Mouse (Mus musculus) adrenal gland, adult 8-10 months (tissue): ENCODE measurements around the gene Ifit3. TPM values are rescaled to one million over a fixed set of nuclear protein-coding genes. Genes with fewer than 3 reads are reported as not detected.
A peak's percentile ranks its signal among the peaks of the same experiment; 100 is the strongest.
"Not testable (repeated sequence)": the region's sequence is repeated elsewhere in the genome, so short reads cannot be mapped to it uniquely, and the experiment has no call there.

Experiments
- DNase-seq: peaks from one replicate; pipeline ENCODE4 v3.0.0; 2022
- total RNA-seq, 4 experiments: library from RNA; stranded (reverse); gene quantifications; 2 replicates each; pipeline ENCODE4 v1.2.4; 2022

Gene Ifit3
- total RNA-seq = 10 to 100 TPM in 2 of 4 experiments, 1 to 10 TPM in 2; 7.0 to 15.3 (median 9.9) TPM

DNA sequence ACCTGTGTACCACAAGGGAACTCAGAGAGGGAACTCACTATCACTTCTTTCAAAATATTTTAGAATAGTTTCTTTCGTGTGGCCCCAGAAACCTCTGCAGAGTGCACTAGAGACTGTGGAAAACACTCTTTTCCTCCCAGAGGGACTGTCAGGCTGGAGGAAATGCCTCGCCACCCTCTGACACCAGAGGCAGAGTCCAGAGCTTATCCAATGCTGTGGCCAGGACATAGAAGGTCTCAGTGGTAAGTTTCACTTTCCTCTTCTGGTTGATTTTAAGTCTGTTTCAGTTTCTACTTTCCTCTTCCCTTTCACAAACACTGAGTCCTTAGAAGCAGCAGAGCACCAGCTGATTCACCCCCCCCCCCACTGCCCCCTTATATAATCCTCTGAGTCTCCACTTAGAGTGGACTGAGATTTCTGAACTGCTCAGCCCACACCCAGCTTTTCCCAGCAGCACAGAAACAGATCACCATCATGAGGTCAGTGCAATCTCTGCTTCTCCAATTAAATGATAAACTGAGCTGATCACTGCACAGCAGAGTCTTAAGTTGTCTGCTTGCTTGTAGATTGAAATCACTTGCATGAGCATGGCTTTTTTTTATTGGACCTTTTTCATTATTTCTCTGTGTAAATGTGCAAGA lies at the start of gene Ifit3:
TSS of gene Ifit3 (plus strand) at position 406 of the 641 bp plus-strand sequence.
- not testable (repeated sequence) for DNase-seq

DNA sequence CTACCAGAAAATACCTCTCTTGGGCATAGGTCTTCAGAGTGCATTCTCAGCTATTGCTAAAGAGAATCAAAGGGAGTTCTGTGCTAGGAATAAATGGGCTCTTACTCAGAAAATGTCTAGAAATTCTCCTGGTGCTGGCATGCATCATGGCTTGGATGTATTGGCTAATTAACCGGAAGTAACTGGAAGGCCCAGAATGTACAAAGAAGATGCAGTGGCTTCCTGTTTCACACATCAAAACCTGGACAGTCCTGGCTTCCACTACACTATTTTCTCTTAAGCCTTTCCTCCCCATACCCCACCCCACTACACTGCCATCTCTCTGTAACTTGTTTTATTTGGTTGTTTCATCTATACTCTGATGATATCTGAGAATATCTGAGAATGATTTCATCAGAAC lies 43.9 kb upstream of the Ifit3 start:
- DNase-seq = no peak

DNA sequence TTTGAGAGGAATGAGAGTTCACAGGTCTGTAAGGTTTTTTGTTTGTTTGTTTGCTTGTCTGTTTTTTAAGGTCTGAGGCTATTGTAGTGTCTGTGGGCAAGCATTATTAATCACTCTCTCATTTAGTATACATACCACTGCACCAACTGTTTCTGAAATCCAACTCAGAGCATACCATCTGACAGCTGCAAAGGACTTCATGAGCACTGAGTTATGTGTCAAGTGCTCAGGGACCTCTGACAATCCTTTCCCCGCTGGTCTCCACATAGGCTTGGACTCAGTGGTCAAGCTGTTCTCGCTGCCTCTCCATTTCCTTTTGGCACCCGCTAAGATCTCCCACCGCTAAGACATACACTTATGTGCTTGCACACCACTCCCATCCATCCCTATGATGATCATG lies 37.1 kb upstream of the Ifit3 start:
- no peak for DNase-seq

- peak; percentile 67 for DNase-seq
Observed at GRCm38 (mm10) chr19:34547976-34548375, 35.4 kb upstream of the Ifit3 start.

GRCm38 (mm10) chr19:34550205-34550533 lies 33.2 kb upstream of the Ifit3 start:
- no peak for DNase-seq

DNA sequence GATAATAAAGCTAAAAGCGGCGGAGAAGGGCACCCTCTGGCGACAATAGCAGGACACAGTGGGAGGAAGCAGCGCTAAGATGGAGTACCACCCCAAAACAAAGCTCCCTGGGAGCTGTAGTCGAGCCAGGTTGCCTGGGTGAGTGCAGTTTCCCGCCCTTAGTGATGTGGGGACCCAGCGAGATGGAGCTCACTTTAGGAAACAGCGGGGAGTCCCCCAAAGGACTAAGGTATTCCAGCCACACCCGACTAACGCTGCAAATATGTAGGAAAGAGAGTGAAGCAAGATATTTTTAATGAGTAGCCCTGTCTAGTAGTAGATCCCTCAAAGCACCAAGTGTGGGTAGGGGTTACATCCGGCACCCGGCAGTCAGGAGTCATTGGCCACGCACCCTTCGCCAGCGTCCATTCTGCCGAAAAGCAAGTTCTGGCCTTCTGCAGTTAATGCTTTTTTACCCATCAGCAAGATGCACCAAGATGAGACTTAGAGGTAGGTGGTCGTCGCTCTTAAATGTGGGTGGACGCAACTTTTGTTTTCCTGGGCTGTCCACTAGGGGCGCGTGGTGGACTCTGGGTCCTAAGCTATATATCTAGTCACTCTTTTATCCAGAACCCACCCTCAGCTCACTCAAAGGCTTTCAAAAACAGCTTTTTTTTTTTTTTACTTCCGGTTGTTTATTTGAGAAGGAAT lies 32.7 kb upstream of the Ifit3 start, which contains the start of gene Ifit2:
TSS of gene Ifit2 (plus strand) at position 161 of the 690 bp plus-strand sequence.
- DNase-seq = peak; percentile 55

- DNase-seq = no peak
Observed at GRCm38 (mm10) chr19:34551981-34552380, 31.4 kb upstream of the Ifit3 start.

- DNase-seq = no peak
Observed at GRCm38 (mm10) chr19:34553021-34553420, 30.3 kb upstream of the Ifit3 start.

GRCm38 (mm10) chr19:34553522-34553921 lies 29.8 kb upstream of the Ifit3 start:
- DNase-seq = no peak

DNA sequence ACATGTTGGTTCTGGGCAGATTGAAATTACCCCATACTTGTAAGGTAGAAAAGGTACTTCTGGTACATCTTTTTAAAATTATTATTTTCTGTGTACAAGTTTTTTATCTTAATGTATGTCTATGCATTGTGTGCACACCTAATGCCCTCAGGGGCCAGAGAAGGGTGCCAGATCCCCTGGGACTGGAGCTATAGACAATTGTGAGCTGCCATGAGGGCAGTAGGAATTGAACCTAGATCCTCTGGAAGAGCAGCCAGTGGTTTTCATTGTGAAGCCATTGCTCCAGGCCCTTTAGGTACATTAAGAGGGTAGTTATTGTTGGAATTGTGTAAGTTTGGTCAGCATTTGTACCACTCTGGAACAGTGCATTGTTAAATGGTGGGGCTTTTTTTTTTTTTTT lies 29.3 kb upstream of the Ifit3 start:
- DNase-seq = no peak

GRCm38 (mm10) chr19:34556621-34557020 lies 26.7 kb upstream of the Ifit3 start:
- no peak for DNase-seq

DNA sequence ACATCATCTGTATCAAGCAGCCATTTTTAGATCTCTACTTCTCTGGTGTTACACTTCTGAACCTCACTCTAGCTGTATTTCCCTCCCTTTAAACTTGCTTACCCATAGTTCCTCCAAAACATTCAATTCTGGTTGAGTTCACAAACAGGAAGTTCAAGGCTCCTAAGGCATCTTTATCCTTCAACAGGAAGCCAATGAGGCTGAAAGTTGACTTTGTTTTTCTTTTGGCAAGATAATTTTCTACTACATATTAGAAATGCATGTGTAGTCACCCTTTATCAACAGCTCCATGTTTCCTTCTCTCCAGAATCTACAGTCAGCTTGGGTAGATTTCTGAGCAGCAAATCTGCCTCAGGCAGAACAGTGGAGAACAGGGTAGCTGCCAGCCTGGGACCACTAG lies 20.8 kb upstream of the Ifit3 start:
- DNase-seq = no peak

DNA sequence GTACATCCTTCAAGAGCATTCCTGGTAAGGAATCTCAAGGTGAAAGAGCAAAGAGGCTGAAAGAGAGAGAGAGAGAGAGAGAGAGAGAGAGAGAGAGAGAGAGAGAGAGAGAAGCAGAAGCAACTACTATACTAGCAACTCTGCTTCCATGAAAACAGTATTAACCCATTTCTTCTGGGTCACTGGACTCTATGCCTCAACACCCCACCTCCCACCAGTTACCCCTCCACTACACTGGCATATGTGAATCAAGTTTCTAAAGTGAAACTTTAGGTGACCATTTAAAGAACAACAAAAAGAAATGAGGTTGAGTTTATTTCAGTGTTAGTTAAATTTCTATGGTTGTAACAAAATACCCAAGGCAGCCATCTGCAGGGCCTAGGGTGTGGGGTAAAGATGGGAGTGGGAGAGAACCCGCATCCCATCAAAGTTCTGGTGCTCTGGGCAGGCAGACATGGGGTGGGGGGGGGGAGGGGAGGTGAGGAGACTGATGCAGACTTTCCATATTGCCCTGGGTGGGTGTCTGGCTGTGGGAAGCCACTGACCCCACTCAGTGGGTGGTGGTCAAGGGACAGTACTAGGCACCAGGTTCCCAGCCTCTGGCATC lies 17.1 kb upstream of the Ifit3 start:
- no peak for DNase-seq

DNA sequence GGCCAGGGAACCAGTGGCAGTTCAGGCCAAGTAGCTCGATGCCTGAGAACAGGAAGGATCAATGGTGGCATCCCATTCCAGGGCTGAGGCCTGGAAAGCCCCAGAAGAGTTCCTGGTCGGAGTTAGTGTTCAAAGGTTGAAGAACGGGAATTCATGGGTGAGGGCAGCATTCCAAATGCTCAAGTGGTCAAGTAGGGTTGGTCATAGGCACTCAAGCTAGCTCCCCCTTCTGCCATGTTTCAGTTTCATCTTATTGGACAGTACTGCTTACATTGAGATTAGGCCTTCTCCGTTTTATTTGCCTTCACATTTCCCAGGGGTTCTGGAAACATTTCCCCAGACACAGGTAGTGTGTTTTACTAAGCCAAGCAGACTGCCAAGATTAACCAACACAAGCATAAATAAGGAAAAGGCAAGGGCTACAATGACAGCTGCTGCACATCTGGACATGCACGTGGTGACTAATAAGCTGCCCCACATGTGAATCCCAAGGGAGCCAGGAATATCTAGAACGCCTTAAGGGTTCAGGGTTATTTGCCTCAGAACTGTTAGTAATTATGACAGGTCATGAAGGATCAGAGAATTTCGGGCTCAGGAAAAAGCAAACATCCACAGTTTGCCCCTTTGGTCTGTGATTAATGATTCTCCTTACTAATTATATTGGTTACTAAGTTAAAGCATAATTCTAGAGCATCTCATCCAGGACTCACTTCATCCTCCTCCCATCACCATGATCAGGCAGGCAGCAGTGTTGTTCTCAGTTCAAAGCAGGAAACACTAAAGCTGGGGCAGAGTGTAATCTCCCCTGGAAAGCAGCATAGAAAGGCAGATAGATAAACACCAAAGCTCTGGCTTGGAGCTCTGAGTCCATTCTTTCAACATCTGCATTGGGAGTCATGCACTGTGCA lies 14.1 kb upstream of the Ifit3 start:
- no peak for DNase-seq

- no peak for DNase-seq
Observed at GRCm38 (mm10) chr19:34569896-34570476, 13.3 kb upstream of the Ifit3 start.

GRCm38 (mm10) chr19:34571080-34571479 lies 12.3 kb upstream of the Ifit3 start:
- no peak for DNase-seq

DNA sequence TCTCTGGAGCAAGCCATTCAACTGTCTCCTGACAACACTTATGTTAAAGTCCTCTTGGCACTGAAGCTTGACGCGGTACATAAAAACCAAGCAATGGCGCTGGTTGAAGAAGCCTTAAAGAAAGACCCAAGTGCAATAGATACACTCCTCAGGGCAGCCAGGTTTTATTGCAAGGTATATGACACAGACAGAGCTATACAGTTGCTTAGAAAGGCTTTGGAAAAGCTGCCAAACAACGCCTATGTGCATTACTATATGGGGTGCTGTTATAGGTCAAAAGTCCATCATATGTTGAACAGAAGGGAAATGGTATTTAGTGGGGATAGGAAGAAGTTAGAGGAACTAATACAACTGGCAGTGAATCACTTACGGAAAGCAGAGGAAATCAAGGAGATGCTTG lies 9.7 kb upstream of the Ifit3 start:
- DNase-seq = no peak

GRCm38 (mm10) chr19:34577121-34577520 lies 6.2 kb upstream of the Ifit3 start:
- DNase-seq = no peak

- DNase-seq = not testable (repeated sequence)
Observed at GRCm38 (mm10) chr19:34582696-34583095, 635 bp upstream of the Ifit3 start.

- not testable (repeated sequence) for DNase-seq
Observed at GRCm38 (mm10) chr19:34585740-34586458, 2.6 kb downstream of the Ifit3 start.

- DNase-seq = not testable (repeated sequence)
Observed at GRCm38 (mm10) chr19:34587898-34588692, 4.8 kb downstream of the Ifit3 start.
